Mouse (Mus musculus) liver, embryonic 14.5 days (tissue): Measurements from ENCODE around the gene U2af1. TPM values are rescaled to one million over a fixed set of nuclear protein-coding genes. Genes with fewer than 3 reads are reported as not detected.

Experiments
- ATAC-seq: fragments of 200-750 bp; cut with Nextera tagmentation; 2 replicates; pipeline ENCODE4 v1.8.0; 2017; ENCODE audit warnings: moderate number of reproducible peaks, mild to moderate bottlenecking, moderate library complexity; ENCODE audit not compliant: insufficient read depth
- DNase-seq, 3 experiments: peaks; one replicate each; pipeline ENCODE4 v3.0.0-alpha.2; 2012 to 2013; ENCODE audit warnings: low read depth in 3 of 3, low spot score in 3 of 3
- H3K27ac ChIP-seq: fragments of 300-500 bp; sonication (generic); 2 replicates; pipeline ENCODE4 v1.5.1; 2014; ENCODE audit warnings: moderate library complexity, mild to moderate bottlenecking, control low read depth, inconsistent platforms
- H3K27me3 ChIP-seq: fragments of 300-500 bp; sonication (generic); 2 replicates; pipeline ENCODE4 v1.6.1; 2014; ENCODE audit warnings: mild to moderate bottlenecking, low read length, moderate library complexity; ENCODE audit not compliant: control insufficient read depth, insufficient read depth
- H3K36me3 ChIP-seq: fragments of 300-500 bp; sonication (generic); replicated peaks from 2 replicates; pipeline ENCODE4 v1.6.1; 2014; ENCODE audit warnings: low read depth; ENCODE audit not compliant: control insufficient read depth, insufficient read depth
- H3K4me1 ChIP-seq, 2 experiments: fragments of 200-500 bp in 1 of 2; fragments of 300-500 bp in 1 of 2; sonication (generic) in 1 of 2; replicated peaks; 2 replicates each; pipeline ENCODE4 v1.6.1; 2012 to 2014; ENCODE audit warnings: antibody characterized with exemption in 1 of 2, inconsistent platforms in 1 of 2, low read length in 1 of 2; ENCODE audit not compliant: control insufficient read depth in 2 of 2, insufficient read depth in 2 of 2
- H3K4me2 ChIP-seq: fragments of 300-500 bp; sonication (generic); 2 replicates; pipeline ENCODE4 v1.6.1; 2014; ENCODE audit warnings: low read depth, mild to moderate bottlenecking, control low read depth, moderate library complexity
- H3K4me3 ChIP-seq, 2 experiments: fragments of 200-500 bp in 1 of 2; fragments of 300-500 bp in 1 of 2; sonication (generic) in 1 of 2; 2 replicates each; pipeline ENCODE4 v1.5.1; 2012 to 2014; ENCODE audit warnings: low read depth in 2 of 2, low read length in 2 of 2, mild to moderate bottlenecking in 2 of 2, control low read depth in 1 of 2, inconsistent platforms in 1 of 2, moderate library complexity in 1 of 2; ENCODE audit not compliant: insufficient read depth in 1 of 2
- H3K9ac ChIP-seq: fragments of 300-500 bp; sonication (generic); replicated peaks from 2 replicates; pipeline ENCODE4 v1.6.1; 2014; ENCODE audit warnings: mild to moderate bottlenecking, control low read depth, moderate library complexity
- H3K9me3 ChIP-seq: fragments of 300-500 bp; sonication (generic); 2 replicates; pipeline ENCODE4 v1.6.1; 2016; ENCODE audit warnings: low read length, mixed read lengths; ENCODE audit not compliant: control insufficient read depth
- CTCF ChIP-seq: IDR thresholded peaks from 2 replicates; pipeline ENCODE4 v1.5.1; 2016; ENCODE audit warnings: antibody characterized with exemption, low read depth, control low read depth
- EP300 ChIP-seq: IDR thresholded peaks from 2 replicates; pipeline ENCODE4 v1.6.1; 2016; ENCODE audit warnings: antibody characterized with exemption, low read depth
- WGBS: fragments of 180-500 bp; shearing (Covaris S2); extraction: QIAGEN DNeasy Blood & Tissue Kit; methylation state at CpG from one replicate; pipeline ENCODE4 v1.1.7; 2014; ENCODE audit not compliant: insufficient replicate concordance; 5-methylcytosine and 5-hydroxymethylcytosine counted together
- polyA plus RNA-seq, 2 experiments: library from polyadenylated mRNA; depleted of rRNA in 1 of 2; stranded (reverse) in 1 of 2; unstranded in 1 of 2; fragments of >200 nt; fragmentation: Nextera tagmentation in 1 of 2; extraction: Ambion mirVana in 1 of 2; gene quantifications; 2 replicates each; pipeline versions ENCODE4 v1.2.1 to v1.2.3; 2012 to 2014

The U2af1 gene
- polyA plus RNA-seq, 2 experiments, result 83.3 to 145 TPM

- no peak for TF ChIP-seq EP300
- no peak for TF ChIP-seq CTCF
- no peak for DNase-seq
- Histone ChIP-seq H3K27me3 (no peaks in the 10 kb centered on the region), H3K36me3 (peaks cover 47% of the 10 kb centered on the region), H3K9ac (no peak overlapping the region), H3K4me3 (no peak overlapping the region; a peak in 1 of 4 replicates), H3K4me2 (peak overlapping the region; percentile 96), H3K9me3 (no peaks in the 10 kb centered on the region), H3K4me1 (peaks cover 12 to 17% of the 10 kb centered on the region in 2 experiments), H3K27ac (no peak overlapping the region)
- WGBS, result 79% methylated on average over 5 of the region's 5 CpGs
- no peak for ATAC-seq
Measured at GRCm38 (mm10) chr17:31656682-31657081, 2.0 kb downstream of the U2af1 start.

- no peak for ATAC-seq
- Histone ChIP-seq H3K9me3 (no peaks in the 10 kb centered on the region), H3K4me1 (peaks cover 12 to 17% of the 10 kb centered on the region in 2 experiments), H3K27me3 (no peaks in the 10 kb centered on the region), H3K4me3 (no peak overlapping the region), H3K4me2 (no peak overlapping the region), H3K9ac (no peak overlapping the region), H3K27ac (no peak overlapping the region), H3K36me3 (peaks cover 60% of the 10 kb centered on the region)
- TF ChIP-seq CTCF (no peak), EP300 (no peak)
- DNase-seq, result no peak
- WGBS, result 76% methylated on average over 4 of the region's 4 CpGs
Measured at GRCm38 (mm10) chr17:31655366-31655765, 3.3 kb downstream of the U2af1 start.

- TF ChIP-seq EP300 (no peak), CTCF (no peak)
- Histone ChIP-seq H3K4me2 (no peak overlapping the region), H3K27me3 (no peaks in the 10 kb centered on the region), H3K9ac (no peak overlapping the region), H3K36me3 (peaks cover 81% of the 10 kb centered on the region), H3K27ac (no peak overlapping the region), H3K4me1 (peaks cover 8% of the 10 kb centered on the region in 2 experiments), H3K4me3 (no peak overlapping the region), H3K9me3 (no peaks in the 10 kb centered on the region)
- DNase-seq (no peak), ATAC-seq (no peak)
- WGBS, result 86% methylated on average over 6 of the region's 6 CpGs
Measured at GRCm38 (mm10) chr17:31653277-31653676, 5.4 kb downstream of the U2af1 start.

- H3K4me2 ChIP-seq, result no peak overlapping the region
- peaks cover 90% of the 10 kb centered on the region for H3K36me3 ChIP-seq
- H3K4me1 ChIP-seq, result peaks cover 2 to 5% of the 10 kb centered on the region in 2 experiments
- no peak overlapping the region for H3K9ac ChIP-seq
- no peaks in the 10 kb centered on the region for H3K27me3 ChIP-seq
- H3K4me3 ChIP-seq, result no peak overlapping the region
- DNase-seq (no peak), ATAC-seq (no peak)
- WGBS, result 89% methylated on average over 14 of the region's 14 CpGs
- no peak for TF ChIP-seq EP300
- no peaks in the 10 kb centered on the region for H3K9me3 ChIP-seq
- H3K27ac ChIP-seq, result no peak overlapping the region
Measured at GRCm38 (mm10) chr17:31652152-31652551, 6.5 kb downstream of the U2af1 start.

- Histone ChIP-seq H3K4me2 (no peak overlapping the region), H3K36me3 (peaks cover 50% of the 10 kb centered on the region), H3K9ac (no peak overlapping the region), H3K4me3 (no peak overlapping the region), H3K27me3 (no peaks in the 10 kb centered on the region), H3K27ac (no peak overlapping the region), H3K9me3 (no peaks in the 10 kb centered on the region), H3K4me1 (no peaks in the 10 kb centered on the region)
- peak; percentile 28; the same call in 1 of the 2 replicates for ATAC-seq
- TF ChIP-seq CTCF, result no peak
- TF ChIP-seq EP300, result no peak
- WGBS, result 78% methylated on average over 5 of the region's 5 CpGs
- no peak for DNase-seq
Measured at GRCm38 (mm10) chr17:31646199-31647002, 12.3 kb downstream of the U2af1 start.
